Mouse (Mus musculus) spleen, postnatal 14 days (tissue): ENCODE measurements around the gene Lhx1.

Experiments used
- DNase-seq, 2 experiments: peaks; one replicate each; pipeline ENCODE4 v3.0.0; 2021 to 2022; ENCODE audit warnings: low spot score in 2 of 2

Gene Lhx1

DNA sequence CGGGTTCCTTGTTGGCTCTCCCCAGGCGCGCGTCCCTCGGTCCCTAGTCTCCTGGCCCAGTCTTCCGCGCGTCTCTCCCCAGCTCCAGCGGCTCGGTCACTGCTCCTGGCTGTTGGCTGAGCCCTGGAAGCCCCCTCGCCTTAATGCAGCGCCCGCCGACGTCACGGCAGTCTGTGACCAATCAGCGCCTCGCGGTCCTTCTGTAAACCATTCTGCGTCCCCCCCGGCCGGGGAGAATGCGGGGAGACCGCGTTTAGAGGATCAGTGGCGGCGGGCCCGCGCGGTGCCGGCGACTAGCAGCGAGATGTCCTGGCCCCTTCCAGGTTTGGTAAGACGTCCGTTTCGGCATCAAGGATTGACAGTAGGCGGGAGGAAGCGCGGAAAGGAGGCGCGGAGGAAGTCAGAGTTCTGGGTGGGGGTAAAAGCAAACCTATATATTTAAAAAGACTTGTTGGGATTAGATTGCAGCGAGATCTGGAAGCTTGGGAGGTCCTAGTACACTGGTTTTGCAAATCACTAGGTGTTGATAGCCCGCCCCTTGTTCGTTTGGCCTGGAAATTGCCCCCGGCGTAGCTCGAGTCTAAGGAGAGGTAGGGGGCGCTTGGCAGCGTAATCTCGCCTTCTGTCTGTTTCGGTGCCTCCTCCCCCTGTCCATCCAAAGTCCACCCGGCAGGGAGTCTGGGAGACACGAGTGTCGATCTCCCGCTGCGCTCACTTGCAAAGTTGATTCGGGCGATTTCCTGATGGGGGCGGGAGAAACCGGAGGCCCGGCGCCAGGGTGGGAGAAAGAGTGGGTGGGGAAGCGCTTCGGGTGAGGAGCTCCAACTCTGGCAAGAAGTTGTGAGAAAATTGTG lies at the start of gene Lhx1:
Lhx1 (minus strand) TSS at position 115 of the 854 bp plus-strand sequence.
- DNase-seq = no peak

DNA sequence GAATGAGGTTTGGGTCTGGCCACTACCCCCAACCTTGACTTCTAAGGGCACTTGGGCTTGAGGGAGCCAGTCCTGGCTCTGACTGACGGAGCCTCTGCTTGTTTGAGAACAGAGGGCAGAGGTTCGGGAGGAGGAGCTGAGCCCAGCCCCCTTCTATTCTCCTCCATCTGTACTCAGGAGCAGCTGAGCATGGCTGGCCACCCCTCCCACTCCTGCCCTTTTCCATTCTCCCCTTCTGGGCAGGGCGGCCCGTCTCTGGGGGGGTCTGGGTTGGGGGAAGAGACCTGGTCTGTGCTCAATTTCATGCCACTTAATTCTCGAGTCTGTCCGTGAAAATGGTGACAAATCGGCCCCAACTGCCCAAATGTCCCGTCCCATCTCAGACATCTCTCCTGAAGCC lies 49.5 kb upstream of the Lhx1 start:
- DNase-seq = no peak

DNA sequence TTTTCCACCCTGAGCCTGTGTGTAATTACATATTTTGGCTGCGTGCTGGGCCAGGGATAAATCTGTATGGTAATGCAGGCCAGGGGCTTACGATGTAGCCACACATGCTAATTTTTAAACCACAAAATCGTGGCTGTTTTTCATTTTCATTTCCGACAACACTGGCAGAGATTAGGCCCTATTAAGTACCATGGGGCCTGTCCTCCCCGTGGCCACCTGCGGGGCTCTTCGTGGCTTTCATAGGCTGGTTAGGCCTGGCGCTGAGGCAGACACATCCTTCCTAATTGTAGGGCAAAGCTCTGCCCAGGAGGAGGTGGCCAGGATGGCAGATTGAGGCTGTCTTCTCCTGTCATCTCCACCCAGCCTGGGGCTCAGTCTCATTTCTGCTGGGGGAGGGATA lies 48.3 kb upstream of the Lhx1 start:
- DNase-seq = no peak

DNA sequence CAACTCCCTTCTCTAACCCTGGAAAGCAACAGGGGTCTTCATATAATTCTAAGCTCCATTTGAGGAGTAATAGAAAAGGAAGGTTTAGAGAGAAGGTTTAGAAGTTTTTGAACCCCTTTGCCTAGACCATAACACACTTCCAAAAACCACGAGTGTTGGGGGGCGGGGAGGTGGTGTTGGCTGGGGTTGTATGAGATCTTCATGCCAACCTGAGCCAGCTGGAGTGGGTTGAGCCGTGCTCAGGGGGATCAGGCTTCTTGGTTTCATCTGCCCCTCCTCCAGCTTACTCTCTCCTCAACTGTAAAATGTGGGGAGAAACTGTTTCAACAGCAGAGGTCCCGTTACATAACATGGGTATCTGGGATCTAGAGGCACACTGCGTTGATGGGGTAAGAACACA lies 45.5 kb upstream of the Lhx1 start:
- no peak for DNase-seq

DNA sequence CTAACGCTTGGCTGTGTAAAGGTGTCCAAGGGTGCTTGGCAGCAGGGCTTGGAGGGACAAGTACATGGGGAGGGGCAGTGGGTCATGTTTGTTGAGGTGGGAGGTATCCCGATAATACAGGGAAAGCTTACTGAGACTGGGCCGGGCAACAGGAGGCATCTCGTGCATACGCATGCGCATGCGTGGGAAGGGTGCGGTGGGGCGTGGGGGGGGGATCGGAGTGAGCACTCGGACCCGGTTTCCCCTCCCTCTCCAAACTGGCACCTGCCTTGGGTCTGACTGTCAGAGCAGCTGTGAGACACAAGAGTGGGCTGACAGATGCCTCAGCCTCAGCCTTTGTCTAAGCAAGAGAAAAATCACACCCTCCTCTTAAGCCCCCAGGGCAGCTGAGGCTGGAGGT lies 45.1 kb upstream of the Lhx1 start:
- DNase-seq = no peak

DNA sequence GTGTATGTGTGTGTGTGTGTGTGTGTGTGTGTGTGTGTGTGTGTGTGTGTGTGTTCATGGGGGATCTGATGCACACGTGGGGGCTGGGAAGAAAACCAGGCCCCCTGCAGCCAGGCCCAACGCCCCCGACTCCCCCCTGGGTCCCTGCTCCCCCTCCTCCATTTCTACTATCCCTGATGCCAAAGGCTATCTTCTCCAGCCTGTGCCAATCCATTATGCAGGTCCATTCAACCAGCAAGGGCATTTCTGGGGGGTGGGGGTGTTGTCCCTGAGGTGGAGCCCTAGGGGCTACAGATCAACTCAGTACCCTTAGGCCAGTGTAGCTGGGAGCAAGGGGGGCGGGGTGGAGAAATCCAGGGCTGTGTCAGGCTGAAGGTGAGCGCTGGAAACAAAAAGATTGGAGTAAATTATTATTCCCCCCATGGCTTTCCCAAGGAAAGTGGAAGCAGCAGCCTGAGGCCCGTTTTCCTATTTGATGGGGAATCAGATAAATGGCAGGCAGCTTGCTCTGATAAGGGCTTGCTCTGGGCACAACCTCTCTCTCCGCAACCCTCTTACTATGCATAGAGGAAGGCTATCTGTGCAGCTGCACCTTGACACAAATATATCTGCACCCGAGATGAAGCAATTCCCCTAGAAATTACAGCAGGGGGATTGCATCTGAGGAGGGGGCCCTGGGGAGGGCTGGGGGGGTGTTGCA lies 43.9 kb upstream of the Lhx1 start:
- no peak for DNase-seq

DNA sequence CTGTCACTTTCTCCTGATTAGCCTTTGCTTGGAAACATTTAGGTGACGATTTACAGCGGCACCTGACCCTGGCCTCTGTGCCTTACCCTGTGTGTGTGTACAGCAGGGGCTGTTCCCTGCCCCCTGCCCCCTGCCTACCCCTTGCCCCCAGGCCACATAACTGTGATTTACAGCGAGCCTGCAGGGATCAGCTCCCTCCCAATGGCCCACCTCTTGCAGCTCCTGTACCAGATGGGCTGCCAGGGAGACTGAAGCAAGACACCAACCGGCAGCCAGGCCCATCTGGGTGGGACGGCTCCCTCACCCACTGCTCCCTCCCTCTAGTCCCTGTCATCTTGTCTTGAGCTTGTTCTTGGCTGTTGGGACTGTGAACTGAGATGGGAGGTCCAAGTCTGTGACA lies 43.1 kb upstream of the Lhx1 start:
- no peak for DNase-seq

DNA sequence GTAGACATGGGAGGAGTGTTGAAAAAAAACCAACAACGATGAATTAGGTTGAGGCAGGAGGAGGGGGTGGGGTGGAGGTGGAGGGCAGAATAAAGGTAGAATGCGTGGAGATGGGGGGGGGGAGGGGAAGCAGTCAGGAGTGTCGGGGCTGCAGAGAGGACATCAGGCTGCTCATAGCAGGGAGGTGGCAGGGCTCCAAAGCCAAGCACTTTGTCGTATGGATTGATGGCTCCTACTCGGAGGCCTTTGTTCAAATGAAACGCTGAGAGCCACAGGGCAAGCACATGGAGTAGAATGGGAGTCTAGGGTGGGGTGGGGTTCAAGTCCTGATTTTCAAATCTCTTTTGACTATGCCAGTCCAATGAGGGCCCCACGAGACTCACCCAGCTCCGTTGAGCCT lies 41.4 kb upstream of the Lhx1 start:
- DNase-seq = no peak

DNA sequence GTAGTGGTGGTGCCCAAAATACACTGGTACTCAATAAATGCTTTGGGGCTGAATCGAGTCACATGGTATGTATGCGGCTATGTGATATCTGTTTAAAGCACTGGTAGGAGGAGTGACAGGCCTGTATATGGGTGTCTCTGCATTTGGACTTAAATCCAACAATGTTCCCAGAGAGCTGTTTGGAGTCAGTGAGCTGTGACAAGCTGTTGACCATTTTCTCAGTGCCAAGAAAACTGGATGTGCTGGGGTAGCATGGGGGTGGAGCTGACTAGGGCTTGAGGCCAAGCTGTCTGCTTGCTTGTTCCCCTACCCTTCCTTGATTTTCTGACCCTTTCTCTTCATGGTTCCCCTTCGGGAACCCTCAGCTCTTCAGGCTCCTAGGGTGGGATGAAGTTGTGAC lies 39.9 kb upstream of the Lhx1 start:
- no peak for DNase-seq

DNA sequence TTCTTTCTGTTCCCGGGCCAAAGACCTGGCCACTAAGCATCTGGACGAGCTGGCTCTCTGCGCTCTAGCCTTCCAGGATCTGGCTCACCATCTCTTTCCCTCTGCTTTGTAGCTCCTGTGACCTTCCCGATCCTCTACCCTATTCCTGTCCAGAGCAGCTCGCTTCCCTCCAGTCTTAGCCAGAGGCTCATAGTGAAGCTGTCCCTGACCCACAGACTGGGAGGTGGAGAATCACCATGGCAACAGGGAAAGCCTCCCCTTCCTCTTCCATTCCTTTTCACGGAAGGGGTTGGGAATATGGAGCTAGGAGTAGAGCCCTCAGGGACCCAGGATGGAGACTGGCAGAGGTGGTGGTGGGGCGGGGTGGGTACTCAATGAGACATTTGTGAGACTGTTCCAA lies 38.0 kb upstream of the Lhx1 start:
- DNase-seq = no peak

DNA sequence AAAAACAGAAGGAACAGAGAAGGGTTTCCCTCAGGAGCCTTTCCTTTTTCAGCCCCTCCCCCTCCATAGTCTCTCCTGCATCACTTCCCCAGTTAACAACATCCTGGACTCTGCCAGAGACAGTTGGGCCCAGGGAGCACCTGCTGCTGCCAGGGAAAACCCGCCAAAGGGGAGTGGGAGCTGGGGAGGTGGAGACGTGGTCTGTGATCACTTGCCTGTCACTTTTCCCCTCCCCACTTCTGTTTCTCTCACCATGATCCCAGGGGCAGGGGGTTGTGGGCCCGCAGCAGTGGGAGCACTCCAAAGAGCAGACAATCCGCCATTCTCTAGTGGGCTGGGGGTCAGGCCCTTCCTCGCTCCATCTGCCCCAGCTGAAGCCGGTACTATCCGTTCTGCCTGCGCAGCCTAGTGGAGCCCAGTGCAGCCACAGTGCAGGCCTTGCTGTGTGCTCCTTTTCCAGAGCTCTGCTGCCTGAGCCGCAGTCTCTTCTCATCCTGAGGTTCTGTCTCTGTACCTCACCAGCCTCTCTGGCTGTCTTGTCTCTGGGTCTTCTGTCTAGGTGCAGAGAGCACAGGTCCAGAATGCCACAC lies 37.5 kb upstream of the Lhx1 start:
- no peak for DNase-seq

DNA sequence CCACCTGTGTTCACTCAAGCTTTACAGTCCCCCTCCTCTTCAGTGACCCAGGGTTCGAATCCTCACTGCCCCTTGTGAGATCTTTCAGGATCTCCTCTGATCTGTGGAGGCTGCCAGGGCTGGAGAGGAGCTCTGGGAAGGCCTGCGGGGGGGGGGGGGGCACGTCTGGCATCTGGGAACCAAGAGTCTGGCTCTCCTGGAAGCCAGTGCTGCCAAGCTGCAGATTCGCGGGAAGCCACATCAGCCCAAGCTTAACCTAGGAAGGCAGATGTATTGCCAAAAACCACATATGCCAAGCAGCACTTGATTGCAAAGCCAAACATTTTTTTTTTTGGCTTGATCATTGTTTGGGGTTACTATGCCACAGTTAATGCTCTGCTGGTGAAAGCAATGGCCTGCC lies 36.2 kb upstream of the Lhx1 start:
- DNase-seq = no peak

DNA sequence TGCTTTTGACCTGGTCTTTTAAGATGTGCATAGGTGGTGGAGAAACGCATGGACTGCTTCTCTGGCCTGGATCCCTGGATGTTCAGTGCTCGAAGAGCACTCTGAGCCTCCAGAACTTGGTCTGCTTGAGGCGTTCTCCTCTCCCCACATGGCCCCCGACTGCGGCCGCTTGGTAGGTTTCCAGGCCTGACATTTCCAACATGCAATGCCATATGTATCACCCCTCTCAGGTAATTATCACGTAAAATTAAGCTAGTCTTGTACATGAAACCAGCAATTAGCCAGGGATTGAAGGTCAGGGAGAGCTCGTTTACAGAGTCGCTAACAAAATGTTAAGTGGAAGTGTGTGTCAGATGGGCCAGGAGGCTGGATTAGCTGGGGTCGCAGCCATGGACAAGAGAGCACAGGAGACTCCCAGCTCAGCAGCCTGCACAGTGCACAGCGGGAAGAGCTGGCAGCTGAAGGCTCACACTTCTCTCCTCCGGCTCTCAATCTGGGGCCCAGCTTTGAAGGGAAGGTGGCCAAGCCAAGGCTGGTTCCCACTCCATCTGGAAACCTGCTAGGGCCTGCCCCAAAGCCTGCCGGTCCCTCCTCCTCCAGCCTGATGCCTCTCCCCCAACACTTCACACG lies 28.6 kb upstream of the Lhx1 start:
- DNase-seq = no peak

DNA sequence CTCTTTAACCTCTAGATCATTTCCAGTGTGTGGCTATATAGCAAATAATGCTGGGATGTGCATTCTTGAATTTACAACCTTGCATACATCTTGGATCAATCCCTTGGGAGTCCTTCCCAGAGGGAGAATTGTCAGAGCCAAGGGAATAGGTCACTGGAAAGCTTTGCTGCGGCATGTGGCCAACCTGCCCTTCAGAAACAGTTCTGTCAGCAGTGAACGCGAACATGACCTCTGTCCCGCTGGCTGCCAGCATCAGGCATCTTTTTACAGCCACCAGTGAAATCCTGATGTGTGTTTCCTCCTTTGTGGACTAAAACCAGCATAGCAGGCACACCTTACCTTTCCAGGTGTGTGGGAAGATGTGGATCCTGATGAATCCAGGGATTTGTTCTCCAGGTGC lies 26.0 kb upstream of the Lhx1 start:
- no peak for DNase-seq

DNA sequence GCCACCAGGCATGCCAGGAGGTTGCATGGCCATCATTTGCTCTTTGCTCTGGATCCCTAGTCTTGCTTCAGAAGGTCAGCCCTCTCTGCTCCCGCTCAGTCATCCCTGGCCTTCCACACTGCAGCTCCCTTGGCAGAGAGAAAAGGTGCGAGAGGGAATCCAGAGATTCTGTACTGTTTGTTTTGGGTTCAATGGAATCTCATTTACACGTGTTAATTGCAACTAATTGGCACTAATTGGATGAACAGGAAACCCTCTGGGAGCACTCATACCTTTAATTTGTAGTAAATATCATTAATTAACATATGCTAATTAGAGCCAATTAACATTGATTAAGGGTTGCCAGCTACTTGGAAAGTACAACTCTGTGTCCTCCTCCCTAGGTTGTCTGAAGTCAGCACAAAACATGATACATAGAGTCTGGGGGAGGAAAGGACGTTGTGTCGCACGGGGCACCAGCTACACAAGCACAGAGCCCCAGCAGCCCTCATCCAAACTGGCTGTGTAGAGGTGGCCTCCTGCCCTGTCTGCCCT lies 24.0 kb upstream of the Lhx1 start:
- DNase-seq = no peak

DNA sequence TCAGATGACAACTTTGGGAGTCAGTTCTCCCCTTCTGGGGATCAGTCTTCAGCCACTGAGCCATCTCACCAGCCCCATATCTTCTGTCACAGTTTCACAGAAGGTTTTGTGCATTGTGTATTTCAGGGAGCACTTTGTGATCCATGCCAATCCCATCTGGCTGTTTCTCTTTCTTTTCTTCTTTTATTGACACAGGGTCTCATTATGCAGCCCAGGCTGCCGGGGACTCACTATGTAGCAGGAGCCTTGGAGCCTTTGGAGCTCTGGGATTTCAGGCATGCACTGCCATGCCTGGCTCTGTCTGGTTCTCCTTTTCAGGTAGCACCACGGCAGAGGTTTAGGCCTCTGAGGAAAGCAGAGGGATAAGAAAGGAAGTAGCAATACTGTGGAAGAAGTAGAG lies 23.0 kb upstream of the Lhx1 start:
- no peak for DNase-seq

DNA sequence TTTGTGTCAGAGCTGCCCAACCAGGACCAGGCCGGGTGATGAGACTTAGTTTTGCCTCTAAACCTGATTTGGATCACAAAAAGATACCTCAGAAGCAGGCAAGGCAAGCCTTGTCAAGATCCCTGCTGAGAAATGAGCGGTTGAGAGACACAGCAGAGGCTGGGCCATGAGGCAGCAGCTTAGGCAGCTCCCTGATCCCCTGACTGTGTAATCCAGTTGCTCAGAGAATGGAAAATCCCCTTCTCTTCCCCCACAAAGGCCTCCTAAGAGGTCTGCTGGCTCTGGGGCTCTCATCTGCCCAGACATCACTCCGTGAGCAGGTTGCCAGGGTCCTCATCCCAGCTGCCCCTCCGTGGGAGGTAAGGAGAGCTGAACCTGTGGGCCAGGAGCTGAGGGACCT lies 14.6 kb upstream of the Lhx1 start:
- no peak for DNase-seq

DNA sequence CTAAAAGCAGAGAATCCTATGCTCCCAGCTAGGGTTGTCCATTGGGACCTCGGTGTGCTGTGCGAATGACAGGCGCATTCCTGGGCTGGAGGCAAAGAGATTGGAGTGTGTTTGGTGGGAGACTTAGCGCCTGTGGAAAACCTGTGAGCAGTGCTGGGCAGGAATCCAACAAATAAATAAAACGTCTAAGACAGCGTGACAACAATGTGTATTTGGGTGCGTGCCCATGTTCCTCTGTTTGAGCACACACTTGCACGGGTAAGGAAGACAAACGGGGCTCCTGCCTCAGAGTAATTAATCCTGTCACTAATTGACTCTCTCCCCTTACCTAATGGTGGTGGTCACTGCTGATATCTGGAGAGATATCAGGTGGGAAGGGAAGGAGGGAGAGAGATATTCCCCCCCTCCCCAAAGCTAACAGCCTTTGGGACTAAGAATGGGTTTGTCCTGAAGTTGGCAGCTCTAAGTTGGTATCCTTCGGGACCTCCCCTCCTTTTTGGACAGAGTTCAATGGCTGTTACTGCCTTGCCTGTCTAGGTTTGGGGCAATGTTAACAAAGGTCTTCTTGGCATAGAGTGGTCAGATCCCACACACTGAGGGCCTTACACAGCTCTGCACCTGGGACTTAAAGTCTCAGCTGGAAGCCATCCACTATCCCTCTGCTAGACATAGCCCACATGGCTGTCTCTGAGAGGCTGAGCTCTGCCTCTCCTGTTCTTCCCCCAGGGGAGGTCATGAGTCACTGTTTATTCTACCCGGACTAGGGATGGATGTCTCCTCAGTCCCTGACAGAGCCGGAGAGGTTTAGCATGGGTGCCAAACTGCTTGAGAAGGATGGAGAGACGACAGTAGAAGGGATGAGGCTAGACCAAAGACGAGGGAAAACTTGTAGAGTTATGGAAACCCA lies 4.7 kb upstream of the Lhx1 start:
- DNase-seq = no peak

DNA sequence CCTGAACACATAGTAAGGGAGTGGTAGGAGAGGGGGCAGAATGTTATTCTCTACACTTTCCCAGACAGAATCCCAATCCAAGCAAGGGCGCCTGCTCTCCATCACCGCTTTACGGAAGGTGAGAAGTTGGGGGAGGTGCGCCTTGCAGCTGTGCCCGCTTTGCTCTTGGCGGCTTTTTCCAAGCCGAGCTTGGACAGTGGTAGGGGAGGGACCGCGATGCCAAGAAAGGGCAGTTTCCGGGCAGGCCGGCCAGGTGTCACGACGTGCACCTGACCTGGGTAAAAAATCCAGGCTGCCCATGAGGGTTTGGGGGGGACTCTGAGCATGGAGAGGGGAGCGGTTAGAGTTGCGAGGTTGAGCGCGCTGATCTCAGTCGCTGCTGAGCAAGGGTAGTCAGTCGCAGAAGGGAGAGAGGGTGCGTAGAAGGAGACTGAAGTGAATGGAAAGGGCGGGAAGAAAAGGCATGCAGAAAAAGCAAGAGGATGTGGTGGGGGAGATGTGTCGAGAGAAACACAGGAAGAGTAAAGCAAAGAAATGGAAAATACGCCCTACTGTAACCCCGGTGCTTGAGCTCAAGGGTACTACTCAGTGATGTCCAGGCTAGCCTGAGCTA lies 3.9 kb upstream of the Lhx1 start:
- no peak for DNase-seq

DNA sequence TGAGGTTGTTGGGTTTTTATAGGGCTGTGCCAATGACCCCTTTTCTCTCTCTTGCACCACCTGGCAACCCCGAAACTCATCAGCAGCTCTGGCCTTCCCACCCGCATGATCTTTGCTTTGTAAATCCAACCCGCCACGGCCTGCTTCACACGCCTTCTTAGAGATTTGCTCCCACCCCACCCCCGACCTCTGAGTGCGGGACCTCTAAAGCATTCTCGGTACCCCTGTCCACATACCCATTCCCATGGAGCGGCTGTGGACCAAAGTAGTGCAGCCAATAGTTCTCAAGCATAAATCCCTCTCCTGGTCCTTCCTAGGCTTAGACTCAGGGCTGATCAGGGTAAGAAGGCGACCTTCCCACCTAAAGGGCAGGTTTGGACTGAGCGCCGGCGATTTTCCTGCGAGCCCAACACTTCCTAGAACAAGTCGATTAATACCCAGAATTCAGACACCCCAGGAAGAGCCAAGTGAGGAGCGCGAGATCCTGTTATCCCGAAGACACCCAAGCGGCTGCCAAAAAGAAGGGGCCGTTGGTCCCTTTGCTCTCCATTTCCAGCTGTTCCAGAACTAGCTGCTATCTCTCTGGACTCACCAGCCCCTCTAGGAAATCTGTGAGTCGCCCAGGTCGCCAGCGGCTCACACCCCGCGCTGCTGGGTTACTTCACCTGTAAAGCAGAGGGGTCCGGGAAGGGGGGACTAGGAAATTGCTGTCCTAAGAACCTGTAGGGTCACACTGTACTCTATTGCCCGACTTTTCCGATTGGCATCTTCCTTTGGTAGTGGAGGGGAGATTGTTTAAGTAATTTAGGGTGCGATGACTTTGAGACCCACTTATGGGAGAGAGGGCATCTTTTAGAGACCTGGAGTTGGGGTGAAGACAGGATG lies 1.9 kb upstream of the Lhx1 start:
- no peak for DNase-seq
